16 mouse cellular contexts compared by ENCODE assay signal in the genomic region with DNA sequence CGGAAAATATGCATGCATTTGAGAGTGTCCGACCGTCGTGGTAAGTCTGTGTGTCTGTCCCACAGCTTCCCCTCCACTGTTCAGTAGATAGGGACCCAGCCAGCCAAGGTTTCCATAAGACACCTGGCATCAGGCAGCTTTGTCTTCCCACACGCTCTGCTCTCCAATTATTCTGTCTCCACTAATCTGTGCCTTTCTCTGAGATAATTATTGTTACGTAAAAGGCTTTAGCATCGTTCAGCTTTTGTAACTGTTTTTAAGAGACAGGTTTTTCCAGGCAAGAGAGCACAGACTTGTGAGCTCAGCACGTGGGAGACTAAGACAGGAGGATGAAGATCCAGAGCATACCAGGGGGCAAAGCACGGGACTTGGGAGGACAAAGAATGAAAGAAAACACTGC. TPM values are rescaled to one million over a fixed set of nuclear protein-coding genes. Genes with fewer than 3 reads are reported as not detected.
"Had no signal": no experiment of that assay in that cellular context is flagged by ENCODE, and none has a peak within 500 bp of the region (broad histone marks: within the 10 kb centered on the region; RNA-seq: fewer than 3 reads in every experiment).

No protein-coding gene starts in this region.

- H3K27ac ChIP-seq: limb, embryonic 13.5 days; liver, embryonic 14.5 days; midbrain, embryonic 13.5 days had no signal

- H3K4me3 ChIP-seq: limb, embryonic 13.5 days; midbrain, embryonic 13.5 days had no signal

- H3K36me3 ChIP-seq: limb, embryonic 13.5 days; midbrain, embryonic 13.5 days had no signal

- ATAC-seq: midbrain, embryonic 13.5 days had no signal

- DNase-seq: kidney, postnatal 14 days; lung, adult 18-20 months; right cerebral cortex, adult 18-20 months; right cerebral cortex, postnatal 25 days; thymus, postnatal 4 days had no signal

- H3K9ac ChIP-seq: limb, embryonic 13.5 days; liver, embryonic 14.5 days; midbrain, embryonic 13.5 days had no signal

- H3K9me3 ChIP-seq: limb, embryonic 13.5 days; midbrain, embryonic 13.5 days had no signal

- H3K4me2 ChIP-seq: limb, embryonic 13.5 days; midbrain, embryonic 13.5 days had no signal

RNA-seq across cellular contexts. Expression of a gene that starts 51.3 kb away (rescaled TPM):
- total RNA-seq: liver, adult 2 months; megakaryocyte-erythroid progenitor cell, adult 5-6 weeks; midbrain, postnatal 0 days had no signal
- polyA plus RNA-seq: kidney, embryonic 14.5 days; large intestine, adult 2 months; limb, embryonic 13.5 days; liver, adult 2 months; liver, embryonic 14.5 days; lung, embryonic 16.5 days; midbrain, embryonic 13.5 days; midbrain, postnatal 0 days; neural tube, embryonic 14.5 days; small intestine, adult 2 months had no signal
